Mouse (Mus musculus): ENCODE measurements around the gene Mrps18c.

DNA sequence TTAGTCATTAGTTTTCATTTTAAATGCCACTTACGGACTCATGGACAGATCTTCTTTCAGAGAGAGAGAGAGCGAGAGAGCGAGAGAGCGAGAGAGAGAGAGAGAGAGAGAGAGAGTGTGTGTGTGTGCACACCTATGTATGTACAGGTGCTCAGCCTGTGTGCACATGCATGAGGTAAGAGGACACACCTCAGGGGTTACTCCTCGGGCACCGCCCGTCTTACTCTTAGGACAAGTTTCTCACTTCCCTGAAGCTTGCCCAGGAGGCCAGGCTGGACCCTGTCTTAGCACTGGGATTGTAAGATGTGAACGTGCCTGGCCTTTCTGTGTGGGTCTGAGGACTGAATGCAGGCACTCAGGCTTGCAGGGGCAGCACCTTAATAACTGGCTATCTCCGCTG, 10.9 kb upstream of the Mrps18c start:
- no peak for TF ChIP-seq POLR2A (IDR thresholded peaks at IDR 0.05; ENCODE audit: control insufficient read depth, low read depth, low read length)
- TF ChIP-seq CTCF (IDR thresholded peaks at IDR 0.05; ENCODE audit: control insufficient read depth, insufficient read depth, insufficient replicate concordance, low read depth, low read length) = no peak

Data from testis, adult 2 months (tissue).